Mouse (Mus musculus): ENCODE measurements at regions not wholly inside any gene's neighbourhood (a gene's known extent, or its start where the extent isn't known, plus 50 kb on each side); places are given as distances from the start of the nearest gene placed in this dataset.

- TF ChIP-seq CTCF (IDR thresholded peaks at IDR 0.05; ENCODE audit: low read depth) (no peak), EP300 (optimal IDR thresholded peaks at IDR 0.05) (no peak)
These were observed 334.0 kb downstream of the Med10 start for GRCm38 (mm10) chr13:70136209-70136608.

Data from stomach, postnatal 0 days (tissue).